Mouse (Mus musculus): ENCODE data around the gene Olfr545.

DNA sequence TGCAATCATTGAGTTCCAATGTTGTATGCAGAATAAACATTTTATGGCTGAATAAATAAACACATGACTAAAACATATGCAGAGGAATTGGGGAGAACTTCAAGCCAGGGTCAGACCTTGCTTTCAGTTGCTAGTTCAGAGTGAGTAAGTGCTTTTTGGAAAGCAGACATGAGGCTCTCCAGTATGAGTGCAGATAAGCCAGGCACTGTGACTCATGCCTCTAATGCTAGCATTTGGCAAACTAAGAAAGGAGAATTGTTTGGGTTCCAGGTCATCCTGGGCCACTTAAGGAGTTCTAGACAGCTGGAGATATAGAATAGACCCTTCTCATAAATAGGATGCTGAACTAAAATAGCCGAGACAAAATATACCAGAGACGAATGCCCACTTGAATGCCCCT lies 15.7 kb downstream of the Olfr545 start:
- TF ChIP-seq CEBPB (IDR thresholded peaks at IDR 0.05; ENCODE audit: insufficient read depth, poor library complexity, severe bottlenecking) (no peak), POLR2A (IDR thresholded peaks at IDR 0.05; ENCODE audit: insufficient read length, low read depth) (no peak), MYOD1 (IDR thresholded peaks at IDR 0.05; ENCODE audit: control insufficient read depth in 1 of 3, insufficient read length in 2 of 3, low read depth in 2 of 3) (no peak), POLR2AphosphoS2 (IDR thresholded peaks at IDR 0.05; ENCODE audit: insufficient read length, low read depth) (no peak), USF1 (IDR thresholded peaks at IDR 0.05; ENCODE audit: low read depth) (no peak), E2F4 (IDR thresholded peaks at IDR 0.05; ENCODE audit: insufficient read depth) (no peak), MAX (IDR thresholded peaks at IDR 0.05; ENCODE audit: low read depth) (no peak), TCF12 (IDR thresholded peaks at IDR 0.05; ENCODE audit: insufficient read depth, poor library complexity, severe bottlenecking) (no peak), TCF3 (IDR thresholded peaks at IDR 0.05; ENCODE audit: insufficient read length, low read depth) (no peak)
